Mouse (Mus musculus) liver, embryonic 14.5 days (tissue): ENCODE measurements around the gene Colca2. TPM values are rescaled to one million over a fixed set of nuclear protein-coding genes. Genes with fewer than 3 reads are reported as not detected.

ENCODE experiments used
- ATAC-seq: fragments of 200-750 bp; cut with Nextera tagmentation; 2 replicates; pipeline ENCODE4 v1.8.0; 2017; ENCODE audit warnings: moderate number of reproducible peaks, mild to moderate bottlenecking, moderate library complexity; ENCODE audit not compliant: insufficient read depth
- DNase-seq, 3 experiments: peaks; one replicate each; pipeline ENCODE4 v3.0.0-alpha.2; 2012 to 2013; ENCODE audit warnings: low read depth in 3 of 3, low spot score in 3 of 3
- H3K27ac ChIP-seq: fragments of 300-500 bp; sonication (generic); 2 replicates; pipeline ENCODE4 v1.5.1; 2014; ENCODE audit warnings: moderate library complexity, mild to moderate bottlenecking, control low read depth, inconsistent platforms
- H3K27me3 ChIP-seq: fragments of 300-500 bp; sonication (generic); 2 replicates; pipeline ENCODE4 v1.6.1; 2014; ENCODE audit warnings: mild to moderate bottlenecking, low read length, moderate library complexity; ENCODE audit not compliant: control insufficient read depth, insufficient read depth
- H3K36me3 ChIP-seq: fragments of 300-500 bp; sonication (generic); replicated peaks from 2 replicates; pipeline ENCODE4 v1.6.1; 2014; ENCODE audit warnings: low read depth; ENCODE audit not compliant: control insufficient read depth, insufficient read depth
- H3K4me1 ChIP-seq, 2 experiments: fragments of 200-500 bp in 1 of 2; fragments of 300-500 bp in 1 of 2; sonication (generic) in 1 of 2; replicated peaks; 2 replicates each; pipeline ENCODE4 v1.6.1; 2012 to 2014; ENCODE audit warnings: antibody characterized with exemption in 1 of 2, inconsistent platforms in 1 of 2, low read length in 1 of 2; ENCODE audit not compliant: control insufficient read depth in 2 of 2, insufficient read depth in 2 of 2
- H3K4me2 ChIP-seq: fragments of 300-500 bp; sonication (generic); 2 replicates; pipeline ENCODE4 v1.6.1; 2014; ENCODE audit warnings: low read depth, mild to moderate bottlenecking, control low read depth, moderate library complexity
- H3K4me3 ChIP-seq, 2 experiments: fragments of 200-500 bp in 1 of 2; fragments of 300-500 bp in 1 of 2; sonication (generic) in 1 of 2; 2 replicates each; pipeline ENCODE4 v1.5.1; 2012 to 2014; ENCODE audit warnings: low read depth in 2 of 2, low read length in 2 of 2, mild to moderate bottlenecking in 2 of 2, control low read depth in 1 of 2, inconsistent platforms in 1 of 2, moderate library complexity in 1 of 2; ENCODE audit not compliant: insufficient read depth in 1 of 2
- H3K9ac ChIP-seq: fragments of 300-500 bp; sonication (generic); replicated peaks from 2 replicates; pipeline ENCODE4 v1.6.1; 2014; ENCODE audit warnings: mild to moderate bottlenecking, control low read depth, moderate library complexity
- H3K9me3 ChIP-seq: fragments of 300-500 bp; sonication (generic); 2 replicates; pipeline ENCODE4 v1.6.1; 2016; ENCODE audit warnings: low read length, mixed read lengths; ENCODE audit not compliant: control insufficient read depth
- CTCF ChIP-seq: IDR thresholded peaks from 2 replicates; pipeline ENCODE4 v1.5.1; 2016; ENCODE audit warnings: antibody characterized with exemption, low read depth, control low read depth
- EP300 ChIP-seq: IDR thresholded peaks from 2 replicates; pipeline ENCODE4 v1.6.1; 2016; ENCODE audit warnings: antibody characterized with exemption, low read depth
- WGBS: fragments of 180-500 bp; shearing (Covaris S2); extraction: QIAGEN DNeasy Blood & Tissue Kit; methylation state at CpG from one replicate; pipeline ENCODE4 v1.1.7; 2014; ENCODE audit not compliant: insufficient replicate concordance; 5-methylcytosine and 5-hydroxymethylcytosine counted together
- polyA plus RNA-seq, 2 experiments: library from polyadenylated mRNA; depleted of rRNA in 1 of 2; stranded (reverse) in 1 of 2; unstranded in 1 of 2; fragments of >200 nt; fragmentation: Nextera tagmentation in 1 of 2; extraction: Ambion mirVana in 1 of 2; gene quantifications; 2 replicates each; pipeline versions ENCODE4 v1.2.1 to v1.2.3; 2012 to 2014

The Colca2 gene
- polyA plus RNA-seq, 2 experiments = 0.09 TPM; not detected in 1

DNA sequence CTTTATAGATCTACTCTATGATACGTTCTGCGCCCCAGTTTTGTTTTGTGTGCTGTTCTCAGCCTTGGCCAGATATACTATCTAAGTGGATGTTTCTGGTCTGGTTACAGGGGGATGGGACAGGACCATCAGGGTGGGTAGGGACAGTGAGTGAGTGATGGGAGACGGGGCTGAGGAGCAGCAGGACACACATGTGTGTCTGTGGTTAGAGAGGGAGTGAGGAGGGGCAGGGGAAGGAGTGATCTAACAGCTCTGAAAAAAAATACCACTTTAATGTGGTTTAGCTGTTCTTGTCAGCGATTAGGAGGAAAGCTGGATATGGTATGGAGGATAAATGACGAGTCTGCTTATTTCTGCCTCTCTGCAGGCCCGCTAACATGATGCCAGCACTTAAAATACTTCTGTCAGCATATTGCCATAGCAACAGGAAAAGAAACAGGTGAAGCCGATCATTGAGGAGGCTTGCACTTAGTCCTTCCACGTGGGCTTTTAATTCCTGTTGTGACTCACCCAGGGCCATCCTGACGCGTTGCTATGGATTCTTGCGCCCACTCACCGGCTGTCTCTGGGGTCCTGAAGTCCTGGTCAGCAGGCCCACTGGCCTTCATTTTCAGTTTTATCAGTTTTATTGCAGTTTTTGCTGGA is 39.5 kb downstream of the Colca2 start:
- Histone ChIP-seq H3K27me3 (no peaks in the 10 kb centered on the region), H3K9me3 (no peaks in the 10 kb centered on the region), H3K4me3 (no peak overlapping the region), H3K4me2 (no peak overlapping the region), H3K27ac (no peak overlapping the region), H3K36me3 (no peaks in the 10 kb centered on the region), H3K9ac (no peak overlapping the region), H3K4me1 (no peaks in the 10 kb centered on the region)
- ATAC-seq (no peak), DNase-seq (no peak)
- WGBS = 33% methylated on average over 12 of the region's 12 CpGs
- TF ChIP-seq EP300 (no peak), CTCF (no peak)

DNA sequence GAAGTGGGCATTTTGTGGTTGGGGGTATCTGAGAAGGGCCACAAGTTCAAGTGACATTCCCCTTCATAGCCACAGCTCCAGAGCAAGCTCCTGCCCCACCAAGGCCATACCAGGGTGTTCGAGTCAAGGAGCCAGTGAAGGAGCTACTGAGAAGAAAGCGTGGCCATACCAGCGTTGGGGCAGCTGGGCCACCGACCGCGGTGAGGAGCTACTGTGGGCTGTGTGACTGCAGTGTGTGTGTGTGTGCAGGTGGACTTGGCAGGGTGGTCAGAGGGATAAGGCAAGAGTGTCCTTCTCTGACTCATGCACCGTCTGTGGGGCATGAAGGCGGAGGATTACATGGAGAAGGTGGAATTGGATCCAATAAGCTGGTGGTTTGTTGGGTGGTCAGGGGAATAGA is 46.2 kb downstream of the Colca2 start:
- Histone ChIP-seq H3K4me2 (no peak overlapping the region), H3K4me3 (no peak overlapping the region), H3K4me1 (peaks cover 0 to 3% of the 10 kb centered on the region in 2 experiments; a peak in 2 of 4 replicates), H3K9ac (no peak overlapping the region), H3K27ac (no peak overlapping the region), H3K36me3 (no peaks in the 10 kb centered on the region), H3K9me3 (no peaks in the 10 kb centered on the region), H3K27me3 (no peaks in the 10 kb centered on the region)
- DNase-seq (no peak), ATAC-seq (no peak)
- 75% methylated on average over 8 of the region's 8 CpGs for WGBS
- TF ChIP-seq CTCF = no peak
- no peak for TF ChIP-seq EP300

DNA sequence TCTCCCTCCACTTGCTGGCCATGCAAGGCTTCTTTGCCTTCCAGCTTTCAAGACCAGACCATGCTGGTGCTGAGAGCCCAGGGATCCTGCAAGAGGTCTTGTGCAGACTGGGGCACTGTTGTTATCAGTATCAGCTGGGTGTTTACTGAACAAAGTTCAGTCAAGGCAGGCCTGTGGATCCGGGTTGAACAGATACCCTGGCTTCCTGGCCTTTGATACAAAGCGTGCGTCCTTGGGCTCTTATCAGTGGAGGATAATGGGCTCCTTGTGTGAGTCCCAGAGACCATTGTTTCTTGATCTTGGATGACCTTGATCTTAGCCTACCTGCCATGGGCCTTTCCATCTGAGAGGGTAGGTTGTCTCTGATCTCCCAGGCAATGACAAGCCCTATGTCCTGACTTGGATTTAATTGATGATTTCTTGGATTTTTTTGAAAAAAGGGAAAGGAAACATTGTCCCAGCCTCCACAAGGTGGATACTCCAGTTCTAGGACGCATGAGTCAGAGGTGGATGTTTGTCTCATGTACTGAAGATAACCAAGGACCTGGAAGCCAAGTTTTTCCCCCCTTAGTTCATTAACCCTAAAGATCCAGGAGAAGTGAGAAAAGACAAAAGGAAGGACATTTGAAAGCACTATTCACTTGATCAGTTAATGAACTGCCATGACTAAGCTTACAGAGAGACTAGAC is 47.5 kb downstream of the Colca2 start:
- 34% methylated on average over 4 of the region's 4 CpGs for WGBS
- Histone ChIP-seq H3K36me3 (no peaks in the 10 kb centered on the region), H3K27me3 (no peaks in the 10 kb centered on the region), H3K4me2 (no peak overlapping the region), H3K4me3 (no peak overlapping the region), H3K4me1 (peaks cover 0 to 3% of the 10 kb centered on the region in 2 experiments; a peak in 2 of 4 replicates), H3K9ac (no peak overlapping the region), H3K27ac (no peak overlapping the region), H3K9me3 (no peaks in the 10 kb centered on the region)
- TF ChIP-seq CTCF = no peak
- TF ChIP-seq EP300 = no peak
- no peak for DNase-seq
- no peak for ATAC-seq

DNA sequence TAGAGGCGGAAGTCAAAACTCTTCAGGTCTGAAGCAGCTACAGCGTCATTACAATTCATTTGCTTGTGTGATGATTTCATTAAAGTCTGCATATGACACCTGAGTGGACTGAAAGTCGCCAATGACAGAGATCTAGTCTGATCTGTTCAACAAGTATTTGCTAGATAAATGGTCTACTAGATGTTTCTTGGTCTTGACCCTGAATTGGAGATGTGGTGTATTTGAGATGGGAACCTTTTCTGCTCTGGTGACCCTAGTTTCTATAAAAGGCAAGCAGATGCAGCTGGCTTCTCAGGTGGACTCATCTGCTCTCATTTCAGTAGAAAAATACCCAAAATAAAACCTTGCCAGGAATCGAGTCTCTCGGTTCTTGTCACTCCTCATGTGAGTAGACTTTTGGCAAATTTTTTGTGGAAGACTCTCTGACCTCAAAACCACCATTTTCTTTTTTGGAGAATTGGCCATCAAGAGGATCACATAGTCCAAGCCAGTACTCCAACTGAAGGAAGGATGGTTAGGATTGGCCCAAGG is 52.7 kb downstream of the Colca2 start:
- Histone ChIP-seq H3K9me3 (no peaks in the 10 kb centered on the region), H3K27ac (no peak overlapping the region), H3K4me2 (no peak overlapping the region), H3K36me3 (no peaks in the 10 kb centered on the region), H3K9ac (no peak overlapping the region), H3K4me3 (no peak overlapping the region), H3K27me3 (no peaks in the 10 kb centered on the region), H3K4me1 (peaks cover 0 to under 1% of the 10 kb centered on the region in 2 experiments; a peak in 2 of 4 replicates)
- DNase-seq (no peak), ATAC-seq (no peak)
- TF ChIP-seq EP300 = no peak
- TF ChIP-seq CTCF = no peak
- 63% methylated on average over 5 of the region's 5 CpGs for WGBS

Other genes with a start within 250 kb of the Colca2 start
- not detected in 2 replicates for gene Btg4, start 217.7 kb downstream of the Colca2 start, polyA plus RNA-seq (2012; rRNA removed)
- not detected in 2 replicates for gene Btg4, start 217.7 kb downstream of the Colca2 start, polyA plus RNA-seq (2014; fragmentation: Nextera tagmentation; extraction: Ambion mirVana)
- 0.38 and 0.45 TPM in 2 replicates for gene Layn, start 201.5 kb downstream of the Colca2 start, polyA plus RNA-seq (2012; rRNA removed)
- 1.1 and 1.6 TPM in 2 replicates for gene Layn, start 201.5 kb downstream of the Colca2 start, polyA plus RNA-seq (2014; fragmentation: Nextera tagmentation; extraction: Ambion mirVana)
- gene 4833427G06Rik, start 176.5 kb downstream of the Colca2 start, polyA plus RNA-seq (2012; rRNA removed) = not detected in 2 replicates
- not detected in 2 replicates for gene 4833427G06Rik, start 176.5 kb downstream of the Colca2 start, polyA plus RNA-seq (2014; fragmentation: Nextera tagmentation; extraction: Ambion mirVana)
- gene Gm32742, start 113.1 kb downstream of the Colca2 start, polyA plus RNA-seq (2012; rRNA removed) = 0.01 and 0.02 TPM in 2 replicates
- gene Gm32742, start 113.1 kb downstream of the Colca2 start, polyA plus RNA-seq (2014; fragmentation: Nextera tagmentation; extraction: Ambion mirVana) = 0.01 TPM in 1 of 2 replicates, not detected in the other
- 0.26 and 0.36 TPM in 2 replicates for gene Pou2af1, start 64.9 kb downstream of the Colca2 start, polyA plus RNA-seq (2012; rRNA removed)
- 0.17 and 0.25 TPM in 2 replicates for gene Pou2af1, start 64.9 kb downstream of the Colca2 start, polyA plus RNA-seq (2014; fragmentation: Nextera tagmentation; extraction: Ambion mirVana)
- 0.07 and 0.16 TPM in 2 replicates for gene 1810046K07Rik, start 50.3 kb upstream of the Colca2 start, polyA plus RNA-seq (2012; rRNA removed)
- gene 1810046K07Rik, start 50.3 kb upstream of the Colca2 start, polyA plus RNA-seq (2014; fragmentation: Nextera tagmentation; extraction: Ambion mirVana) = 0.08 and 0.27 TPM in 2 replicates